Mouse (Mus musculus) layer of hippocampus, adult 11-12 months (tissue): ENCODE measurements around the gene Olfr282.
A peak's percentile ranks its signal among the peaks of the same experiment; 100 is the strongest.
"Not testable (repeated sequence)": the region's sequence is repeated elsewhere in the genome, so short reads cannot be mapped to it uniquely, and the experiment has no call there.

Experiments used
- DNase-seq: peaks from one replicate; pipeline ENCODE4 v3.0.0; 2022; ENCODE audit warnings: low spot score

Gene Olfr282

GRCm38 (mm10) chr15:98430925-98431324 is at the start of gene Olfr282:
Gene Olfr282, plus strand, starts transcription at chr15:98431225.
- not testable (repeated sequence) for DNase-seq

- no peak for DNase-seq
These were observed 43.4 kb upstream of the Olfr282 start for GRCm38 (mm10) chr15:98387621-98388020.

- peak; percentile 61 for DNase-seq
These were observed 41.2 kb upstream of the Olfr282 start for GRCm38 (mm10) chr15:98389796-98390195.

GRCm38 (mm10) chr15:98391081-98391902 is 39.7 kb upstream of the Olfr282 start:
- DNase-seq: no peak

- DNase-seq: no peak
These were observed 39.2 kb upstream of the Olfr282 start for GRCm38 (mm10) chr15:98391903-98392187.

GRCm38 (mm10) chr15:98397136-98397535 is 33.9 kb upstream of the Olfr282 start:
- no peak for DNase-seq

GRCm38 (mm10) chr15:98402356-98402755 is 28.7 kb upstream of the Olfr282 start:
- no peak for DNase-seq

GRCm38 (mm10) chr15:98408406-98409060 is 22.5 kb upstream of the Olfr282 start:
- DNase-seq: peak; percentile 17

- no peak for DNase-seq
These were observed 21.4 kb upstream of the Olfr282 start for GRCm38 (mm10) chr15:98409635-98410034.

- DNase-seq: no peak
These were observed 20.8 kb upstream of the Olfr282 start for GRCm38 (mm10) chr15:98410249-98410648.

GRCm38 (mm10) chr15:98415996-98416395 is 15.0 kb upstream of the Olfr282 start:
- DNase-seq: no peak

- not testable (repeated sequence) for DNase-seq
These were observed 14.2 kb upstream of the Olfr282 start for GRCm38 (mm10) chr15:98416802-98417201.

- DNase-seq: not testable (repeated sequence)
These were observed 13.7 kb upstream of the Olfr282 start for GRCm38 (mm10) chr15:98417285-98417684.

- no peak for DNase-seq
These were observed 12.9 kb upstream of the Olfr282 start for GRCm38 (mm10) chr15:98418096-98418495.

- DNase-seq: no peak
These were observed 10.1 kb upstream of the Olfr282 start for GRCm38 (mm10) chr15:98420897-98421296.

- no peak for DNase-seq
These were observed 6.7 kb upstream of the Olfr282 start for GRCm38 (mm10) chr15:98424326-98424725.

- no peak for DNase-seq
These were observed 6.3 kb upstream of the Olfr282 start for GRCm38 (mm10) chr15:98424753-98425152.

GRCm38 (mm10) chr15:98425188-98425587 is 5.8 kb upstream of the Olfr282 start:
- no peak for DNase-seq

GRCm38 (mm10) chr15:98444561-98444960 is 13.5 kb downstream of the Olfr282 start:
- no peak for DNase-seq

GRCm38 (mm10) chr15:98448521-98448920 is 17.5 kb downstream of the Olfr282 start:
- peak; percentile 3 for DNase-seq

GRCm38 (mm10) chr15:98452288-98452687 is 21.3 kb downstream of the Olfr282 start, which contains the start of gene Olfr281:
Gene Olfr281, plus strand, starts transcription at chr15:98452588.
- DNase-seq: no peak

GRCm38 (mm10) chr15:98469596-98469995 is 38.6 kb downstream of the Olfr282 start, which contains the start of gene OR5BS1P:
Gene OR5BS1P, plus strand, starts transcription at chr15:98469896.
- DNase-seq: no peak

GRCm38 (mm10) chr15:98471539-98471938 is 40.5 kb downstream of the Olfr282 start:
- DNase-seq: no peak
